Mouse (Mus musculus) erythroblast, embryonic 14.5 days (primary cell): ENCODE measurements around the gene Grik4.

ENCODE experiments used
- GATA1 ChIP-seq: IDR thresholded peaks from 2 replicates; pipeline ENCODE4 v1.6.1; 2012; ENCODE audit warnings: low read length, inconsistent platforms, mixed read lengths
- TAL1 ChIP-seq: IDR thresholded peaks from 3 replicates; pipeline ENCODE4 v1.6.1; 2012; ENCODE audit warnings: low read length, inconsistent platforms, mixed read lengths

GRCm38 (mm10) chr9:42844301-42844700, 100.0 kb downstream of the Grik4 start:
- TF ChIP-seq GATA1 (no peak), TAL1 (no peak)
